Mouse (Mus musculus): ENCODE data around the gene Ncoa3. TPM values are rescaled to one million over a fixed set of nuclear protein-coding genes. Genes with fewer than 3 reads are reported as not detected.

Gene Ncoa3
- polyA plus RNA-seq, 1 experiment from 2014 or later: 14.8 TPM

DNA sequence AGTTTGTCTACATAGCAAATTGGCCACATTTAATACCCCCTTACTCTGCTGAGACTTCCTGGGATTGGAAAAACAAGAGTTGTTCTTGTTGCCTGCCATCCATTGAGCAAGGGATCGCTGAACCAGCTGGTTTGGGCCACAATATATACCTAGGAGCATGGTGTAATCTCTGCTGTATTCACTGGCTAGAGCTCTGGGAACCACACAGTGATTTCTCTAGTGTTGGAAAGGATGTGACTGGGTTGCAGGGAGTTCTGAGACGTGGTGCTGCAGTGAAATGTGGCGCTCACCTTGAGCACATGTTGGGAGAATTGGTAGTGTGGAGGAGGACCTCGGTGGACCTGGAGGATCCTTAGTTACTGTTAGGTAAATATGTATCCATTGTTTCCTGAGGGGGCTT is 6.5 kb downstream of the Ncoa3 start:
- Histone ChIP-seq H3K27me3 (ENCODE audit: insufficient read depth, poor library complexity, severe bottlenecking) (no peaks in the 10 kb centered on the region), H3K4me1 (peaks cover 36% of the 10 kb centered on the region), H3K4me3 (no peak overlapping the region), H3K36me3 (peaks cover 5% of the 10 kb centered on the region), H3K27ac (peak overlapping the region; percentile 19; the same call in 1 of the 2 replicates), H3K9me3 (no peaks in the 10 kb centered on the region)
- DNase-seq (ENCODE audit: low spot score): no peak
- 27% methylated on average over 4 of the region's 4 CpGs for WGBS

GRCm38 (mm10) chr2:165999790-166000189 is 7.4 kb downstream of the Ncoa3 start:
- no peak for DNase-seq (ENCODE audit: low spot score)
- Histone ChIP-seq H3K27me3 (ENCODE audit: insufficient read depth, poor library complexity, severe bottlenecking) (no peaks in the 10 kb centered on the region), H3K4me1 (peaks cover 36% of the 10 kb centered on the region), H3K27ac (peak overlapping the region; percentile 19; the same call in 1 of the 2 replicates), H3K36me3 (no peaks in the 10 kb centered on the region), H3K4me3 (peak overlapping the region; percentile 16; the same call in 1 of the 2 replicates), H3K9me3 (no peaks in the 10 kb centered on the region)
- WGBS: 12% methylated on average over 5 of the region's 5 CpGs

DNA sequence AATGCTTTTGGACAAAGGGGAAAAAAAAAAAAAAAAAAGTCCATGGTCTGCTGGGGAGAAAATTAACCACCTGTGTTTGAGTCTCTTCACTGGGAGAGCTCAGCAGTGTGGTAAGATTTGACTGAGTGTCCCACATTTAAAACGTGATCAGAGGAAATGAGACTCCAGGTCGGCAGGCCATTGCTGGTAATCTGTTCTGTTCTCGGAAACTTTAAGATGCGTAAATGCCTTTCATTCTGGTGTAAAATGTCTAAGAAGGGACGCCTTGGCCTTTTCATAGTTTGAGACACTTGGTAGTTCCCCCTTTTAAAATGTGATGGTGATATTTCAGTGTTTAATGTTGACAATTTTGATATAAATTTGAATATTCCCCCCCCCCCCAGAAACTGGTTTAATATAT is 7.8 kb downstream of the Ncoa3 start:
- Histone ChIP-seq H3K27me3 (ENCODE audit: insufficient read depth, poor library complexity, severe bottlenecking) (no peaks in the 10 kb centered on the region), H3K36me3 (no peaks in the 10 kb centered on the region), H3K9me3 (no peaks in the 10 kb centered on the region), H3K27ac (no peak overlapping the region), H3K4me1 (peaks cover 36% of the 10 kb centered on the region), H3K4me3 (no peak overlapping the region)
- 30% methylated on average over 5 of the region's 5 CpGs for WGBS
- no peak for DNase-seq (ENCODE audit: low spot score)

DNA sequence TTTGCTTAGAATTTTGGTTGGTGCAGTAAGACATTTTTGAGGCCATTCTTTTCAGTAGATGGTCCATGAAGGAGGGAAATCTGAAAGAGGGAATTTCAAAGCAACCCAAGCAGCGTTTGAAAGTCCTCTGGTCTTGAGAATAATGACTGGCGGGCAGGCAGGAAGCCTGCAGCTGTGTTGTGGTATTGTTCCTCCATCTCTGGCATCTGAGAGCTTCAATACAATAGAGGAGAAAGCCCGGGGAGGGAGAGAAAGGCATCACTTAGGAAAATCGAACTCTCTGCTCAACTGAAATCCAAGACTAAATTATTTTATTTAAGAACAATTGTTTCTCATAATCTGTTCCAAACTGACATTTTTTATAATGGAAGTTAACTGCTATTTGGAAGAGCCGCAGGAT is 8.3 kb downstream of the Ncoa3 start:
- Histone ChIP-seq H3K4me1 (peaks cover 36% of the 10 kb centered on the region), H3K4me3 (no peak overlapping the region), H3K9me3 (no peaks in the 10 kb centered on the region), H3K27ac (peak overlapping the region; percentile 53; the same call in 1 of the 2 replicates), H3K27me3 (ENCODE audit: insufficient read depth, poor library complexity, severe bottlenecking) (no peaks in the 10 kb centered on the region), H3K36me3 (no peaks in the 10 kb centered on the region)
- no peak for DNase-seq (ENCODE audit: low spot score)
- WGBS: 39% methylated on average over 5 of the region's 5 CpGs

- Histone ChIP-seq H3K4me3 (no peak overlapping the region), H3K27me3 (ENCODE audit: insufficient read depth, poor library complexity, severe bottlenecking) (no peaks in the 10 kb centered on the region), H3K27ac (peak overlapping the region; percentile 53; the same call in 1 of the 2 replicates), H3K36me3 (no peaks in the 10 kb centered on the region), H3K4me1 (peaks cover 40% of the 10 kb centered on the region), H3K9me3 (no peaks in the 10 kb centered on the region)
- 69% methylated on average over 2 of the region's 2 CpGs for WGBS
- no peak for DNase-seq (ENCODE audit: low spot score)
Observed at GRCm38 (mm10) chr2:166001362-166001761, 8.9 kb downstream of the Ncoa3 start.

GRCm38 (mm10) chr2:166001768-166002167 is 9.3 kb downstream of the Ncoa3 start:
- Histone ChIP-seq H3K27me3 (ENCODE audit: insufficient read depth, poor library complexity, severe bottlenecking) (no peaks in the 10 kb centered on the region), H3K27ac (no peak overlapping the region), H3K4me1 (peaks cover 40% of the 10 kb centered on the region), H3K36me3 (no peaks in the 10 kb centered on the region), H3K4me3 (no peak overlapping the region), H3K9me3 (no peaks in the 10 kb centered on the region)
- DNase-seq (ENCODE audit: low spot score): no peak
- 61% methylated on average over 2 of the region's 2 CpGs for WGBS

DNA sequence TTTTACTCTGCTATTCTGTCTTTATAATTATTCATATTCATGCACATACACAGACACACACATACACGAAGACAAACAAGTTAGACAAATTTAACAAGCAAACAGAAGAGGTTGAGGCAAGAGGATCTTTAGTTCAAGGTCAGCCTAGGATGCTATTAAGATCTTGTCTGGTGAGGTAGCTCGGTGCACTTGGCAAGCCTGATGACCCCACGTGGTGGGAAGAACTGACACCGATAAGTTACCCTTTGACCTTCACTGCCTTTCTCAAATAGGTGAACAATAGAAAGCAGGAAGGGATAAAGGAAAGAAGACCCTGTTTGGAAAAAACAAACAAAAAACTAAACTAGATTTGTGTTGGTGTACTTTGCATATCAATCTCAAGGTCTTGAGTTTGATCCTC is 10.0 kb downstream of the Ncoa3 start:
- DNase-seq (ENCODE audit: low spot score): no peak
- no peak overlapping the region for H3K4me3 ChIP-seq
- H3K9me3 ChIP-seq: no peaks in the 10 kb centered on the region
- 68% methylated on average over 4 of the region's 4 CpGs for WGBS
- no peaks in the 10 kb centered on the region for H3K27me3 ChIP-seq (ENCODE audit: insufficient read depth, poor library complexity, severe bottlenecking)
- no peaks in the 10 kb centered on the region for H3K36me3 ChIP-seq
- peaks cover 40% of the 10 kb centered on the region for H3K4me1 ChIP-seq
- H3K27ac ChIP-seq: no peak overlapping the region

- no peak for DNase-seq (ENCODE audit: low spot score)
- H3K36me3 ChIP-seq: no peaks in the 10 kb centered on the region
- 67% methylated on average over 1 of the region's 1 CpGs for WGBS
Observed at GRCm38 (mm10) chr2:166003004-166003403, 10.6 kb downstream of the Ncoa3 start.

GRCm38 (mm10) chr2:166007046-166007445 is 14.6 kb downstream of the Ncoa3 start:
- peaks cover 38% of the 10 kb centered on the region for H3K4me1 ChIP-seq
- DNase-seq (ENCODE audit: low spot score): no peak
- no peak overlapping the region for H3K4me3 ChIP-seq
- H3K9me3 ChIP-seq: no peaks in the 10 kb centered on the region
- no peaks in the 10 kb centered on the region for H3K27me3 ChIP-seq (ENCODE audit: insufficient read depth, poor library complexity, severe bottlenecking)
- WGBS: 86% methylated on average over 6 of the region's 6 CpGs
- no peak overlapping the region for H3K27ac ChIP-seq
- no peaks in the 10 kb centered on the region for H3K36me3 ChIP-seq

More at GRCm38 (mm10) chr2:166003004-166003403, 10.6 kb downstream of the Ncoa3 start:
- H3K27me3 ChIP-seq (ENCODE audit: insufficient read depth, poor library complexity, severe bottlenecking): no peaks in the 10 kb centered on the region
- H3K9me3 ChIP-seq: no peaks in the 10 kb centered on the region
- H3K4me1 ChIP-seq: peaks cover 40% of the 10 kb centered on the region
- H3K4me3 ChIP-seq: no peak overlapping the region
- no peak overlapping the region for H3K27ac ChIP-seq

DNA sequence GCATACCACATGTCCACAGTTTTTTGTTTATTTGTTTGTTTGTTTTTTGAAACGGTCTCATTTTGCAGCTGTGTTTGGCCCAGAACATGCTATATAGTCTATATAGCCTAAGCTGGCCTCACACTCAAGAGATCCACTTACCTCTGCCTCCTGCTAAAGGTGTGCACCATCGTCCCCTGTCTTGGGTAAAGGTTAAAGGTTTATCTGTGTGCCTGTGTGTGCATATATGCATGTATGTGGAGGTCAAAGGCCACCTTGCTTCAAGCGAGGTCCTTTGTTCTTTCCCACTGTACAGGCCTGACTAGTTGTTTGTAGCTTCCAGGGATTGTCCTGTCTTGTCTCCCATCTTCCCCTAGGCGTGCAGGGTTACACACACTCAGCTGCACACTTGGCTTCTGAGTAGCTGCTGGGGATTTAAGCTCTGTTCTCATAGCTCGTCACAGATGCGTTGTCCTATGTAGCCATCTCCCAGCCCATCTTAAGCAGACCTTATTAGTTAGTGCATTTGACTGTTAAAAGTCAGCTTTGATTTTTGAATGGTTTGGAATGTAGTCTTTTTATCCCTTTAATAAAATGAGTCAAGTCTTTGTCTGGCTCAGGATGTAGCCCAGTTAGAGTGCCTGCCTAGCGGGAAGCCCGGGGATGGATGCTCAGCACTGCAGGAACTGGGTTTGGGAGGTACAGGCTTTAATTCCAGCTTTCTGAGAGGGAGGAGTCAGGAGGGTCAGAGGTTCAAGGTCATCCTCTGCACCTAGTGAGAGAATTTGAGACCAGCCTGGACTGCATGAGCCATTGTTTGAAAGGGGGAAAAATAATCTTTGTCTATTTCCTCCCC is 16.3 kb downstream of the Ncoa3 start:
- Histone ChIP-seq H3K27ac (peak overlapping the region; percentile 65; the same call in 1 of the 2 replicates), H3K27me3 (ENCODE audit: insufficient read depth, poor library complexity, severe bottlenecking) (no peaks in the 10 kb centered on the region), H3K9me3 (no peaks in the 10 kb centered on the region), H3K36me3 (no peaks in the 10 kb centered on the region), H3K4me1 (peaks cover 45% of the 10 kb centered on the region), H3K4me3 (no peak overlapping the region)
- 62% methylated on average over 8 of the region's 8 CpGs for WGBS
- no peak for DNase-seq (ENCODE audit: low spot score)

DNA sequence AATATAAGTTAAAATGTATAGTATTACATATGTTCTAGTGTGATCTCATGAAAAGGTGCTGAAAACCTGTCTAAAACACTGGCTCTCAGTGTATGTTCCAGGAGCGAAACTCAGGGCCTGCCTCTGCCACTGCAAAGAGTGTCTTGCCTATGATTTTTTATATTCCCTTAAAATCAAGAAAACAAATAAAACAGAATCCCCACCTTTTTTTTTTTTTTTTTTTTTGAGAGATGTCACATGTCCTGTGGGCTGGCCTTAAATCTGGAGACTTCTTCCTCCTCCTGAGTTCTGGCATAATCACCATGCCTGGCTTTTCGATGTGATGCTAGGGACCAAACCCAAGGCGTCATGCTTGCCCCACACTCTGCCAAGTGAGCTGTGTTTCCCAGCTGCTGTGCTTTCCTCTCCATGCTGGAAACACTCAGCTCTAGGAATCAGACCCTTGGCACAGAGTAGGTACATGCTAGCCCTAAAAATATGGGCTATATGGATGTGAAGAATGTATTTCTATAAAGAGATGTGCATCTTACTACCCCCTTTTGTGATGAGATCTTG is 17.0 kb downstream of the Ncoa3 start:
- H3K4me3 ChIP-seq: no peak overlapping the region
- peak overlapping the region; percentile 7; the same call in 1 of the 2 replicates for H3K27ac ChIP-seq
- no peak for DNase-seq (ENCODE audit: low spot score)
- H3K4me1 ChIP-seq: peaks cover 45% of the 10 kb centered on the region
- 68% methylated on average over 3 of the region's 3 CpGs for WGBS
- no peaks in the 10 kb centered on the region for H3K9me3 ChIP-seq
- H3K27me3 ChIP-seq (ENCODE audit: insufficient read depth, poor library complexity, severe bottlenecking): no peaks in the 10 kb centered on the region
- H3K36me3 ChIP-seq: no peaks in the 10 kb centered on the region

GRCm38 (mm10) chr2:166010321-166010720 is 17.9 kb downstream of the Ncoa3 start:
- WGBS: 55% methylated on average over 12 of the region's 12 CpGs
- peaks cover 45% of the 10 kb centered on the region for H3K4me1 ChIP-seq
- DNase-seq (ENCODE audit: low spot score): no peak

DNA sequence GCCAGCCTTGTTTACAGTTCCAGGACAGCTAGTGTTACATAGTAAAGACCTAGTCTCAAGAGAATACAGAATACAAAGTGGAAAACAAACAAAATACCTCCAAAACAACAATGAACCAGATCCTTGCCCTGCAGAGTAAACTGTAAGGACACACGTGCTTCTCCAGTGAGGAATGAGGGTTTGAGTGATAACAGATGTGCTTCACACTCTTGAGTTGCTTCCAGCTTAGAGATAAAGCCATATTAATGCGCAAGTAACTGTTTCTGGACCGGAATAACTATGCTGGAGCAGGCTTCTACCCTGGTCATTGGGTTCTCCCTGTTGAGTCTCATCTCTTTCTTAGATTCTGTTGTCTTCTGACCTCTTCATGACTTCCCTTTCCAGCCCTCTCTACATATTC is 19.0 kb downstream of the Ncoa3 start:
- H3K27ac ChIP-seq: peak overlapping the region; percentile 75
- peak overlapping the region; percentile 23; the same call in 1 of the 2 replicates for H3K4me3 ChIP-seq
- H3K36me3 ChIP-seq: no peaks in the 10 kb centered on the region
- no peaks in the 10 kb centered on the region for H3K9me3 ChIP-seq
- no peaks in the 10 kb centered on the region for H3K27me3 ChIP-seq (ENCODE audit: insufficient read depth, poor library complexity, severe bottlenecking)
- DNase-seq (ENCODE audit: low spot score): no peak
- 11% methylated on average over 3 of the region's 3 CpGs for WGBS
- peaks cover 41% of the 10 kb centered on the region for H3K4me1 ChIP-seq

More at GRCm38 (mm10) chr2:166010321-166010720, 17.9 kb downstream of the Ncoa3 start:
- Histone ChIP-seq H3K4me3 (no peak overlapping the region), H3K36me3 (no peaks in the 10 kb centered on the region), H3K27me3 (ENCODE audit: insufficient read depth, poor library complexity, severe bottlenecking) (no peaks in the 10 kb centered on the region), H3K27ac (0 out of 2 replicates have a peak overlapping the region, but pooled peaks have one; percentile 36), H3K9me3 (no peaks in the 10 kb centered on the region)

Measured in heart, embryonic 10.5 days (tissue).